Mouse (Mus musculus) megakaryocyte, embryonic 14.5 days (primary cell): ENCODE measurements at regions not wholly inside any gene's neighbourhood (a gene's known extent, or its start where the extent isn't known, plus 50 kb on each side); places are given as distances from the start of the nearest gene placed in this dataset.

Experiments used
- H3K27me3 ChIP-seq: replicated peaks from 2 replicates; pipeline ENCODE3; 2012; ENCODE audit warnings: inconsistent platforms
- H3K36me3 ChIP-seq: replicated peaks from 2 replicates; pipeline ENCODE3; 2012; ENCODE audit warnings: low read length, inconsistent platforms, mixed read lengths
- H3K4me1 ChIP-seq: 2 replicates; pipeline ENCODE4 v1.6.1; 2012; ENCODE audit warnings: inconsistent platforms
- H3K4me3 ChIP-seq: replicated peaks from 2 replicates; pipeline ENCODE3; 2012; ENCODE audit warnings: moderate library complexity, mild to moderate bottlenecking, inconsistent platforms
- H3K9me3 ChIP-seq: 2 replicates; pipeline ENCODE4 v1.6.1; 2012; ENCODE audit warnings: inconsistent platforms
- FLI1 ChIP-seq: IDR thresholded peaks from 2 replicates; pipeline ENCODE4 v1.6.1; 2012; ENCODE audit warnings: low read length, inconsistent platforms, mixed read lengths
- GATA1 ChIP-seq: IDR thresholded peaks from 3 replicates; pipeline ENCODE4 v1.6.1; 2012; ENCODE audit warnings: mixed read lengths, low read length, inconsistent platforms, borderline replicate concordance

GRCm38 (mm10) chr13:43939375-43939774 is 154.8 kb downstream of the Cd83 start:
- TF ChIP-seq FLI1 (no peak), GATA1 (no peak)
- H3K9me3 ChIP-seq, result peaks cover 24% of the 10 kb centered on the region

DNA sequence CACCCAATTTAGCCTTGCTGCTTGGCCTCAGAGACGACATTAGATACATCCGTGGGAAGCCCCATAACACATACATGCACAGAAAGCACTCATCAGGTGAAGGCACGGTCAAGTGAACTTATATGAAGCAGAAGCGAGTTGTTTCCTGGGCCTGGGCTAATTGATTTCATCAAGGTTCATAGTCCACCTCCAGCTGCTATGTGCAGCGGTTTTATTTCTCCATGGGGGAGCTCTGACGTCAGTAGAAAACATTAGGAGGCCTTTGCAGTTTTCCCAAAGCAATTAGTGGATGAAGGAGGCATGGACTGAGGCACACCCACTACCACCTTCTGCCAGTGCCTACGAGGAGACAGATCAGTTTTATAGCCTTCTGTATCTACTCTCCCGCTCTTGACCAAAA is 157.2 kb downstream of the Cd83 start:
- TF ChIP-seq FLI1, result no peak
- TF ChIP-seq GATA1, result no peak
- no peaks in the 10 kb centered on the region for H3K4me1 ChIP-seq
- no peak overlapping the region for H3K4me3 ChIP-seq

More at GRCm38 (mm10) chr13:43939375-43939774, 154.8 kb downstream of the Cd83 start:
- H3K27me3 ChIP-seq, result peaks cover 27% of the 10 kb centered on the region
- H3K36me3 ChIP-seq, result no peaks in the 10 kb centered on the region
- no peaks in the 10 kb centered on the region for H3K4me1 ChIP-seq
- no peak overlapping the region for H3K4me3 ChIP-seq

GRCm38 (mm10) chr13:43948606-43949005 is 164.0 kb downstream of the Cd83 start:
- H3K36me3 ChIP-seq, result no peaks in the 10 kb centered on the region
- H3K4me3 ChIP-seq, result no peak overlapping the region
- H3K4me1 ChIP-seq, result peaks cover 14% of the 10 kb centered on the region
- TF ChIP-seq GATA1 (no peak), FLI1 (no peak)
- H3K27me3 ChIP-seq, result peaks cover 13% of the 10 kb centered on the region
- H3K9me3 ChIP-seq, result peaks cover 24% of the 10 kb centered on the region

More for the DNA sequence above, 157.2 kb downstream of the Cd83 start:
- H3K27me3 ChIP-seq, result peaks cover 16% of the 10 kb centered on the region
- peaks cover 36% of the 10 kb centered on the region for H3K9me3 ChIP-seq
- H3K36me3 ChIP-seq, result no peaks in the 10 kb centered on the region

DNA sequence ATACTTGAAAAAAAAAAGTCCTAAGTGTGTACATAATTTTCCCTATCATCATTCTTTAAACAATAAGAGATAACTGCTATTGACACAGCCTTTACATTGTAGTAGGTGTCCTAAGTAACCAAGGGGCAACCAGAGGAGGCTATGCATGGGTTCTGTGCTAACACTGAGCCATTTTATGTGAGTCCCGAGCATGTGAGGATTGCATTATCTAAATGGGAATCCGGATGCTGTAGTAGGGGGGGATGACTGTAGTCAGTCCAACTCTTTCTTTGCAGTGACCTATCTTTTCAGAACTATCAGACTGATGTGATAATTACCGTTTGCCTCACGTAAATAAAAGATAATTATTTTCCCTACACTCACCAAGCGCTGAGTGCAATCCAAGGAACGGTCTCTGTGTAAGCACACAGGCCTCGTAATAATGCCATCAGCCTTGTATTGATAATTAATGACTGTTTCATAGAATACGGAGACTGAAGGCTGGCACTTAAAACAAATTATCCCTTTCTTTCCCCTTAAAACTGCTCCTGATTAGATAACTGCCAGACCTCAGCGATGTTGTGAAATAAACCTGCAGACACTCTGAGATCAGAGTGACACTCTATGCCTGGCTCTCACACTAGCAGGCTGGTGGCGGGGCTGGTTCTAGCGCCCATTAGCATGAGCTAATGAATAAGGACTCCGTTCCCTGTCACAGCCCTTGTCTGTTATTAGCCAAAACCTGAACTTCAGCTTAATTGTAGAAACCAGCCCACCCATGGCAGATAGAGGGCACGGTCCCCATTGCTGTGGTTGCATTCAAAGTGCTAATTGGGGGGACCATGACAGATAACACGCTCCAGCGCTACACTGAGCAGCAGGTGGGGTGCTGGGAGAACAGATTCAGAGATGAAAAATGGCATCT is 165.4 kb downstream of the Cd83 start:
- H3K9me3 ChIP-seq, result peaks cover 20% of the 10 kb centered on the region
- no peak overlapping the region for H3K4me3 ChIP-seq
- no peaks in the 10 kb centered on the region for H3K36me3 ChIP-seq
- H3K4me1 ChIP-seq, result peaks cover 14% of the 10 kb centered on the region
- peaks cover 10% of the 10 kb centered on the region for H3K27me3 ChIP-seq
- no peak for TF ChIP-seq FLI1
- TF ChIP-seq GATA1, result no peak

DNA sequence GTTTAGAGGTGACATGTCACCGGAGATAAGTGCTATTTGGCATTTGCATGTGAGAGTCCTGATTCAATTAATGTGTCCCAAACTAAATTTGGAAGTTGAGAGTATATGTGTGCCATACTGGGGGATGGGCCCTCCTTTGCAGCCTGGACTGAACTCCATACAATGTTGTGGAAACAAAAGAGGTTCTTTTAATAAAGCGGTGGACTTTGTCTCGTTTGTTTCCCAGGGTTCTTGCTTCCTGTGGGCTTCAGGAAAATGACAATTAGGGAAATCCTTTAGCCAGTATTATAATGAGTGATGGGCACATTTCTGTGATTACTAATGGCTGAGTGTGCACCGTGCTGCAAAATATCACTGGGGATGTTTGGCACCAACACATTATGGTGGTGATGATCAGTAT is 167.9 kb downstream of the Cd83 start:
- no peak overlapping the region for H3K4me3 ChIP-seq
- no peaks in the 10 kb centered on the region for H3K36me3 ChIP-seq
- TF ChIP-seq GATA1 (no peak), FLI1 (no peak)
- H3K27me3 ChIP-seq, result peaks cover 29% of the 10 kb centered on the region
- H3K4me1 ChIP-seq, result peaks cover 14% of the 10 kb centered on the region
- peaks cover 3% of the 10 kb centered on the region for H3K9me3 ChIP-seq

DNA sequence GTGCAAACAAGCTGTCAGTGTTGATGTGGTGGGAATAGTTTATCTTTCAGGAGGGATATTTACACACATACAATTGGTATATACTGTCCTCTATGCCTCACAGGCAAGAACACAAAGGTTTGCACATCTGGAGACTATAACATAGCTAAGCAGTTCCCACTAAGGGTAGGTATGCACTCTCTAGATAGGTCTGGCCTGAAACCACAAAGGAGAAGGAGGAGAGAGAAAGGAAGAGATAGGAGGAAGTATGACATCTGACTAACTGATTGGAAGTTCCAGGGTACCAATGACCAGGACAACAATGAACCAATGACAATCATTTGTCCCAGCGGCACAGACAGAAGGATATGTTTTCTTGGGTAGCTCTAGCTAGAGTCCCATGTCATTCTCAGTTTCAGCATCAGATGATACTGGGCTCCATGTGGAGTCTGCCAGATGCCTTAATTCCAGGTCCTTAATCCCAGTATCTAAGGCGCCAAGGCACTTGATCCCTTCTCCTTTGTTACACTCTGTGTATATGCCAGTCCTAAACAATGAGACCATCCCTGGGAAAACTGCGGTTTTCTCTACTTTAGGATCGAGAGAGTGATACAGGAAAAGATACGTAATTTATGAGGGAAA is 168.5 kb downstream of the Cd83 start:
- Histone ChIP-seq H3K9me3 (0 out of 2 replicates have a peak, but pooled peaks cover 2% of the 10 kb centered on the region), H3K4me1 (peaks cover 14% of the 10 kb centered on the region), H3K27me3 (peaks cover 35% of the 10 kb centered on the region), H3K36me3 (no peaks in the 10 kb centered on the region), H3K4me3 (no peak overlapping the region)
- TF ChIP-seq FLI1, result no peak
- no peak for TF ChIP-seq GATA1

GRCm38 (mm10) chr13:43954714-43955393 is 170.3 kb downstream of the Cd83 start:
- Histone ChIP-seq H3K4me3 (no peak overlapping the region), H3K4me1 (peaks cover 17% of the 10 kb centered on the region), H3K36me3 (no peaks in the 10 kb centered on the region), H3K27me3 (peaks cover 48% of the 10 kb centered on the region), H3K9me3 (0 out of 2 replicates have a peak, but pooled peaks cover 2% of the 10 kb centered on the region)
- TF ChIP-seq FLI1 (no peak), GATA1 (no peak)

DNA sequence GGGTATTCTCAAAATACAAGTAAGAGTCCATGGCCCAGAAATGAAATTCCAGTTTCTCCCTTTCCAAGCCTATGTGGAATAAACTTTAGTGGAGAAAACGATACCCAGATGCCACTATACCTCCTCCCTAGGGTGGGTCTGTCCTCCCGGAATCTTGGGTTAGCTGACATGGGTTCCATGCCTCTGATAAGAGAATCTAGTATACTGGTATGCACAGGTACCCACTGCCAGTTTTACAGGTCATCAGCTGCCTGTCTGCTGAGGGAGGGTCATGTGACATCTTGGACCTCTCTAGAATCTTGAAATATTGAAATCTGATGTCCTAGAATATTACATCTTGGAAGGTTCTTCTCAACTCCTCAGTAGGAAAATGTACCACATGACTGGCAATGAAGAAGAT is 172.5 kb downstream of the Cd83 start:
- H3K27me3 ChIP-seq, result peaks cover 57% of the 10 kb centered on the region
- H3K9me3 ChIP-seq, result peaks cover 6% of the 10 kb centered on the region
- no peaks in the 10 kb centered on the region for H3K36me3 ChIP-seq
- no peak overlapping the region for H3K4me3 ChIP-seq
- TF ChIP-seq FLI1, result no peak
- TF ChIP-seq GATA1, result no peak
- H3K4me1 ChIP-seq, result peaks cover 17% of the 10 kb centered on the region

DNA sequence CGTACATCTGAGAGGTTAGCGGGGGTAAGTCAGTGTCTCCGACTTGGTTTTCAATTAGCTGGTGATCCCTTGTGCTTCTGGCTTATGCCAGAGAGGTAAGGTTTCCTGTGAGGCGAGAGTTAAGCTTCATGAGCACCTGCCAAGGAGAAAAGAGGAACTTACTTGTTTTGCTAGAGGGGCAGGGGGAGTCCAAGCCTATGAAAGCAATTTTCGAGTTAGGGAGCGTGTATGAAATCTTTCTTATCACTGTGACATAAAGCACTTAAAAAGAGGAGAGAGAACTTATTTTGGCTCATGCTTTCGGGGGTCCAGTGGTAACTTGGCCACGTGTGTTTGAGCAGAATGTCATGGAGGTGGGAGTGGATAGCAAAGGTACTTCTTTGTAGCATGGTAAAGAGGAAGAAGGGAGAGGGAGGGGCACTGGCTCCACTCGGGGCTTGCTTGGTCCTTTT is 174.6 kb downstream of the Cd83 start:
- peaks cover 7% of the 10 kb centered on the region; the same call in 1 of the 2 replicates for H3K4me1 ChIP-seq
- TF ChIP-seq GATA1 (no peak), FLI1 (no peak)
- no peak overlapping the region for H3K4me3 ChIP-seq
- H3K36me3 ChIP-seq, result no peaks in the 10 kb centered on the region
- peaks cover 63% of the 10 kb centered on the region for H3K27me3 ChIP-seq
- H3K9me3 ChIP-seq, result peaks cover 6% of the 10 kb centered on the region
